Mouse (Mus musculus) midbrain, embryonic 14.5 days (tissue): ENCODE measurements at regions not wholly inside any gene's neighbourhood (a gene's known extent, or its start where the extent isn't known, plus 50 kb on each side); places are given as distances from the start of the nearest gene placed in this dataset.
A peak's percentile ranks its signal among the peaks of the same experiment; 100 is the strongest.

Experiments
- ATAC-seq: fragments of 200-750 bp; cut with Nextera tagmentation; 2 replicates; pipeline ENCODE4 v1.8.0; 2017; ENCODE audit warnings: moderate number of reproducible peaks, moderate library complexity; ENCODE audit not compliant: low FRiP score, low TSS enrichment
- DNase-seq: peaks from one replicate; pipeline ENCODE4 v3.0.0-alpha.2; 2015
- H3K27ac ChIP-seq: fragments of 300-500 bp; sonication (generic); replicated peaks from 2 replicates; pipeline ENCODE4 v1.5.1; 2014; ENCODE audit warnings: mild to moderate bottlenecking, low read depth, low read length, moderate library complexity
- H3K27me3 ChIP-seq: fragments of 300-500 bp; sonication (generic); 2 replicates; pipeline ENCODE4 v1.6.1; 2014; ENCODE audit warnings: low read length, control low read depth, mixed read lengths; ENCODE audit not compliant: control insufficient read depth, insufficient read depth
- H3K36me3 ChIP-seq: fragments of 300-500 bp; sonication (generic); 2 replicates; pipeline ENCODE4 v1.6.1; 2014; ENCODE audit warnings: low read length, control low read depth; ENCODE audit not compliant: control insufficient read depth, insufficient read depth
- H3K4me1 ChIP-seq: fragments of 300-500 bp; sonication (generic); 2 replicates; pipeline ENCODE4 v1.6.1; 2014; ENCODE audit warnings: mild to moderate bottlenecking, antibody characterized with exemption, low read length, control low read depth; ENCODE audit not compliant: control insufficient read depth, insufficient read depth
- H3K4me2 ChIP-seq: fragments of 300-500 bp; sonication (generic); 2 replicates; pipeline ENCODE4 v1.6.1; 2014; ENCODE audit warnings: mild to moderate bottlenecking, low read length, moderate library complexity
- H3K4me3 ChIP-seq: fragments of 300-500 bp; sonication (generic); replicated peaks from 2 replicates; pipeline ENCODE4 v1.5.1; 2014; ENCODE audit warnings: low read depth, low read length
- H3K9ac ChIP-seq: fragments of 300-500 bp; sonication (generic); replicated peaks from 2 replicates; pipeline ENCODE4 v1.6.1; 2014; ENCODE audit warnings: mild to moderate bottlenecking, low read length, moderate library complexity
- H3K9me3 ChIP-seq: fragments of 300-500 bp; sonication (generic); 2 replicates; pipeline ENCODE4 v1.6.1; 2016; ENCODE audit warnings: low read length, control low read depth, mixed read lengths; ENCODE audit not compliant: control insufficient read depth
- WGBS: fragments of 180-500 bp; shearing (Covaris S2); extraction: QIAGEN DNeasy Blood & Tissue Kit; methylation state at CpG from one replicate; pipeline ENCODE4 v1.1.7; 2014; 5-methylcytosine and 5-hydroxymethylcytosine counted together

GRCm38 (mm10) chr13:107758327-107759095, 285.7 kb upstream of the Smim15 start:
- H3K27me3 ChIP-seq, result no peaks in the 10 kb centered on the region
- DNase-seq, result no peak
- H3K4me1 ChIP-seq, result no peaks in the 10 kb centered on the region
- no peak overlapping the region for H3K4me3 ChIP-seq
- WGBS, result 85% methylated on average over 13 of the region's 13 CpGs
- no peak for ATAC-seq
- H3K9me3 ChIP-seq, result no peaks in the 10 kb centered on the region
- no peak overlapping the region for H3K4me2 ChIP-seq
- H3K36me3 ChIP-seq, result peaks cover 7% of the 10 kb centered on the region
- no peak overlapping the region for H3K9ac ChIP-seq
- H3K27ac ChIP-seq, result no peak overlapping the region

DNA sequence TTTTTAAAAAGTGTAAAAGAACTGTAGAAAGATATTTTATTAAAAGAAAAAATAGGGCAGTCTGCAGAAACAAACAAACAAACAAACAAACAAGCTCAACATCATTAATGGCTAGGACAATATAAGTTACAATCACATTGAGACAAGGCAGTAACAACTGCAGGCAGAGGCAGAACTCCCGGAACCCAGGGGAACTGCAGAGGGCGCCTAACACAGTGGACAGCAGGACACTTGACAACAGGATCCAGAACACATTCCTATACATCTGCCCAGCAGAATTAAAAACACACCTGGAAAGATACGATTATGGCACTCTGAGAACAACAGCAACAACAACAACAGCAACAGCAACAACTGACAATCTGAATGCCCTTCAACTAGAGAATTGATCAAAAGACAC, 291.5 kb upstream of the Smim15 start:
- H3K9me3 ChIP-seq, result no peaks in the 10 kb centered on the region
- H3K9ac ChIP-seq, result no peak overlapping the region
- DNase-seq, result no peak
- H3K4me3 ChIP-seq, result no peak overlapping the region
- ATAC-seq, result no peak
- H3K4me2 ChIP-seq, result no peak overlapping the region
- H3K27me3 ChIP-seq, result no peaks in the 10 kb centered on the region
- H3K4me1 ChIP-seq, result no peaks in the 10 kb centered on the region
- H3K36me3 ChIP-seq, result peaks cover 7% of the 10 kb centered on the region
- no peak overlapping the region for H3K27ac ChIP-seq
- WGBS, result 75% methylated on average over 3 of the region's 3 CpGs

DNA sequence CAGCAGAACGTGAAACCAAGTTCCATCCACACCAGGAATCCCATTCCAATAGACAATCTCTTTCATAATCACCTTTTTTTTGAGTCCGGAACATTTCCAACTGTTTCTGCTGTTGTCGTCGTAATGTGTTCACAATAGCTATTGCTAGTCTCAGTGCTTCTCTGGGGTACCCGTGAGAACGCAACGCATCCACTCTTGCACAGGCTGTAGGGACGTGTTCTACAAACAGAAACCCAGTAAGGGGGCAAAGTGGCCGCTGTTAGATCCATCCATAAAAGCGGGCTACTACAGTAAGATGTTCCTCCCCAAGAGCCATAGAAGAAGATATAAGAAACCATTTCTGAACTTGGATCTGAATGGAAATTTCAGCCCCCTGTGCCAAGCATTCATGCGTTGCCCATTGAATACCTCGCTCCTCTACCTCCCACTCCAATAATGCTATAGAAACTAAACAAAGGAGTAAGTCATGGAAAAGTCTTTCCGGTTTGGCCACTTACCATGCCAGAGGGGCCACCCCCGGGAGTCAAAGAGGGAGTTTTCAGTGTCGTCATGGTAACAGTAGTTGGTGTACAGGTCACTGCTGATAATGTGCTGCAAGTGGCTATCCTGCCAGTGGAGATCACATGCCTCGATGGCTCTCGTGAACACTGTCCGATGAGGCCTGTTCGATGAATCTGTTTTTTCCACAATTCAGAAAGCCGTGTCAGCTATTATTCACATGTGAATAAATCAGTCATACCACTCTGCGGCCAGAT, 300.6 kb upstream of the Smim15 start:
- Histone ChIP-seq H3K27me3 (no peaks in the 10 kb centered on the region), H3K27ac (no peak overlapping the region; the same call in 1 of the 2 replicates), H3K36me3 (peaks cover 27% of the 10 kb centered on the region), H3K4me1 (no peaks in the 10 kb centered on the region), H3K9ac (no peak overlapping the region), H3K4me3 (no peak overlapping the region), H3K9me3 (no peaks in the 10 kb centered on the region), H3K4me2 (no peak overlapping the region)
- ATAC-seq (peak; percentile 64; the same call in 1 of the 2 replicates), DNase-seq (peak; percentile 43)
- WGBS, result 46% methylated on average over 21 of the region's 21 CpGs

- H3K4me2 ChIP-seq, result no peak overlapping the region
- no peak overlapping the region for H3K27ac ChIP-seq
- no peaks in the 10 kb centered on the region for H3K9me3 ChIP-seq
- no peak overlapping the region for H3K4me3 ChIP-seq
- no peaks in the 10 kb centered on the region for H3K4me1 ChIP-seq
- ATAC-seq (no peak), DNase-seq (no peak)
- H3K27me3 ChIP-seq, result no peaks in the 10 kb centered on the region
- no peak overlapping the region for H3K9ac ChIP-seq
- 88% methylated on average over 8 of the region's 8 CpGs for WGBS
- H3K36me3 ChIP-seq, result peaks cover 45% of the 10 kb centered on the region
These were observed 307.7 kb upstream of the Smim15 start for GRCm38 (mm10) chr13:107736581-107736980.

DNA sequence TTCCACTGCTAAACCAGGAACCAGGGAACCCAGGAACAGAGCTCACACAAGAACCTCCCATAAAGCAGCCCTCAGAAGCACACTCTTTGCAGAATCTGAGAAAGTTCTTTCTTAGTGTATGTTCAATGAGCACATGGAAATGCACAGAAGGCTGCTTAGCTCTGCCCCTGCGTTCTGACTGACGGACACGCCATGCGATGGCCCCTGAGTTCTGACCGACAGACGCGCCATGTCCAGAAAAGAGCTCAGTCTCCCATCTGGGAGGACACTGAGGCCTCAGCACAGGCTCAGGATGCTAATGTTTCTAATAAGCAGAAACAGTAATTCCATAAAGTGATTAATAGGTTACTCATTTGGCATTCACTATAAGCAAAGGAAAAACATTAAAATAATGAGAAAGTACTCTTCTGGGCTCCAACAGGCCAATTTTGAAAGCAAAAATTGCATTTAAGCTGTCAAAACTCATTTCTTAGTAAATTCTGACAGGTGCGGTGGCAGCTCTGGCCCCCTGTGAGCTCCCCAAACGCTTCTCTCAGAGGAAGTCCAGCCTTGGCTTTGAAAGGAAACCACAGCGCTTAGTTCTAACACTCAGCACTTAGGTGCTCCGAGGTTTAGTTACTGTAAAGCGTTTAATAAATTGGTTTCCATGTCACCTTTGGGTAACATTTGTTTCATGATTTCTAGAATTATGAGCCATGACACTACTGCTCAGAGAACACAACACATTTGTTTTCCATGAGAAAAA, 309.9 kb upstream of the Smim15 start:
- H3K9me3 ChIP-seq, result no peaks in the 10 kb centered on the region
- no peak overlapping the region for H3K4me3 ChIP-seq
- H3K36me3 ChIP-seq, result peaks cover 55% of the 10 kb centered on the region
- no peak overlapping the region for H3K9ac ChIP-seq
- 87% methylated on average over 12 of the region's 12 CpGs for WGBS
- H3K4me2 ChIP-seq, result no peak overlapping the region
- H3K27ac ChIP-seq, result no peak overlapping the region
- no peaks in the 10 kb centered on the region for H3K4me1 ChIP-seq
- ATAC-seq, result no peak
- H3K27me3 ChIP-seq, result no peaks in the 10 kb centered on the region
- no peak for DNase-seq

- DNase-seq (no peak), ATAC-seq (no peak)
- Histone ChIP-seq H3K4me1 (no peaks in the 10 kb centered on the region), H3K9me3 (no peaks in the 10 kb centered on the region), H3K27me3 (no peaks in the 10 kb centered on the region), H3K9ac (no peak overlapping the region), H3K4me2 (no peak overlapping the region), H3K4me3 (no peak overlapping the region), H3K27ac (no peak overlapping the region), H3K36me3 (peaks cover 66% of the 10 kb centered on the region)
- 94% methylated on average over 9 of the region's 9 CpGs for WGBS
These were observed 313.3 kb upstream of the Smim15 start for GRCm38 (mm10) chr13:107730976-107731375.

DNA sequence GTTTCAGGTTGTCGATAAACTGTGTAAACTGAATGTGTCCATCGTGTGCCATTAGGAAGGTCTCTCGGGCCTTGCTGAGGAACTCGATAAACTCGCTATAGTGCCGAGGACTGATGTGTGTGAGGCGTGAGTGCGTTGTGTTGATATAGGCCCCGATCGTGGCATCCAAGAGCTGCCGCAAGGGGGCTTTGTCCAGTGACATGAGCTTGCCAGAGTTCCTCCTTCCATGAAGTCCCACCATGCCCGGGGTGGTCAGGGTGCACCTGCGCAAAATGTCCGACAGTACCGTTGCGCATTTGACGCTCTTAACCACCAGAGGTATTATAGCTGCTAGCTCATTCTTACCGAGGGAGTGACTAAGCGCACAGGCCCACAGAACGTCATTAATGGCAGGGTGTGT, 317.8 kb upstream of the Smim15 start:
- Histone ChIP-seq H3K36me3 (peaks cover 61% of the 10 kb centered on the region), H3K27me3 (no peaks in the 10 kb centered on the region), H3K4me3 (no peak overlapping the region), H3K9me3 (no peaks in the 10 kb centered on the region), H3K27ac (no peak overlapping the region), H3K4me1 (no peaks in the 10 kb centered on the region), H3K4me2 (no peak overlapping the region), H3K9ac (no peak overlapping the region)
- 95% methylated on average over 20 of the region's 20 CpGs for WGBS
- ATAC-seq (no peak), DNase-seq (no peak)

GRCm38 (mm10) chr13:107721901-107722300, 322.3 kb upstream of the Smim15 start:
- no peak overlapping the region for H3K9ac ChIP-seq
- DNase-seq, result no peak
- no peak overlapping the region for H3K4me3 ChIP-seq
- peaks cover 6% of the 10 kb centered on the region for H3K4me1 ChIP-seq
- WGBS, result 91% methylated on average over 11 of the region's 11 CpGs
- H3K9me3 ChIP-seq, result no peaks in the 10 kb centered on the region
- H3K36me3 ChIP-seq, result peaks cover 18% of the 10 kb centered on the region
- no peak for ATAC-seq
- no peaks in the 10 kb centered on the region for H3K27me3 ChIP-seq
- H3K27ac ChIP-seq, result no peak overlapping the region
- no peak overlapping the region for H3K4me2 ChIP-seq
